Mouse (Mus musculus) colon, adult 2 months (tissue): Measurements from ENCODE around the gene Vmn2r38. TPM values are rescaled to one million over a fixed set of nuclear protein-coding genes. Genes with fewer than 3 reads are reported as not detected.

ENCODE experiments used
- polyA plus RNA-seq: library from polyadenylated mRNA; depleted of rRNA; stranded (reverse); fragments of >200 nt; gene quantifications from 2 replicates; pipeline ENCODE4 v1.2.3, GENCODE M21; 2012; rRNA removed

Vmn2r38 gene
- not detected in 2 replicates for polyA plus RNA-seq

GRCm38 (mm10) chr7:9097781-9098180 lies at the start of gene Vmn2r38:
Gene Vmn2r38 (minus strand): TSS chr7:9097881.

GRCm38 (mm10) chr7:9030698-9031097 lies 67.0 kb downstream of the Vmn2r38 start, which contains the start of gene Vmn2r39:
Gene Vmn2r39 (minus strand): TSS chr7:9030798.

Other genes with a start within 250 kb of the Vmn2r38 start
- not detected in 2 replicates for gene Vmn2r40, start 166.4 kb downstream of the Vmn2r38 start, polyA plus RNA-seq
- not detected in 2 replicates for gene Vmn2r39, start 67.1 kb downstream of the Vmn2r38 start, polyA plus RNA-seq
- gene Vmn2r37, start 125.8 kb upstream of the Vmn2r38 start, polyA plus RNA-seq: not detected in 2 replicates